Mouse (Mus musculus) megakaryocyte, embryonic 14.5 days (primary cell): Measurements from ENCODE around the gene Idnk. TPM values are rescaled to one million over a fixed set of nuclear protein-coding genes. Genes with fewer than 3 reads are reported as not detected.

ENCODE experiments used
- H3K27me3 ChIP-seq: replicated peaks from 2 replicates; pipeline ENCODE3; 2012; ENCODE audit warnings: inconsistent platforms
- H3K36me3 ChIP-seq: replicated peaks from 2 replicates; pipeline ENCODE3; 2012; ENCODE audit warnings: low read length, inconsistent platforms, mixed read lengths
- H3K4me1 ChIP-seq: 2 replicates; pipeline ENCODE4 v1.6.1; 2012; ENCODE audit warnings: inconsistent platforms
- H3K4me3 ChIP-seq: replicated peaks from 2 replicates; pipeline ENCODE3; 2012; ENCODE audit warnings: moderate library complexity, mild to moderate bottlenecking, inconsistent platforms
- H3K9me3 ChIP-seq: 2 replicates; pipeline ENCODE4 v1.6.1; 2012; ENCODE audit warnings: inconsistent platforms
- FLI1 ChIP-seq: IDR thresholded peaks from 2 replicates; pipeline ENCODE4 v1.6.1; 2012; ENCODE audit warnings: low read length, inconsistent platforms, mixed read lengths
- GATA1 ChIP-seq: IDR thresholded peaks from 3 replicates; pipeline ENCODE4 v1.6.1; 2012; ENCODE audit warnings: mixed read lengths, low read length, inconsistent platforms, borderline replicate concordance
- polyA plus RNA-seq: library from polyadenylated mRNA; stranded (reverse); fragments of >175 nt; gene quantifications from 2 replicates; pipeline ENCODE4 v1.2.3, GENCODE M21; 2012; ENCODE audit warnings: low replicate concordance; ENCODE audit not compliant: insufficient read depth

Gene Idnk
- polyA plus RNA-seq, 1 experiment = 15.6 TPM

GRCm38 (mm10) chr13:58123381-58123780 is 34.1 kb upstream of the Idnk start:
- peaks cover 10% of the 10 kb centered on the region; the same call in 1 of the 2 replicates for H3K4me1 ChIP-seq
- H3K27me3 ChIP-seq = peaks cover 12% of the 10 kb centered on the region
- TF ChIP-seq FLI1 = no peak
- no peak for TF ChIP-seq GATA1
- no peaks in the 10 kb centered on the region for H3K9me3 ChIP-seq
- no peak overlapping the region for H3K4me3 ChIP-seq
- H3K36me3 ChIP-seq = peaks cover 7% of the 10 kb centered on the region

GRCm38 (mm10) chr13:58124278-58124677 is 33.2 kb upstream of the Idnk start:
- H3K36me3 ChIP-seq = peaks cover 7% of the 10 kb centered on the region

GRCm38 (mm10) chr13:58124989-58125388 is 32.5 kb upstream of the Idnk start:
- Histone ChIP-seq H3K4me3 (no peak overlapping the region), H3K36me3 (peaks cover 7% of the 10 kb centered on the region), H3K4me1 (peaks cover 19% of the 10 kb centered on the region), H3K27me3 (peaks cover 4% of the 10 kb centered on the region), H3K9me3 (no peaks in the 10 kb centered on the region)
- TF ChIP-seq GATA1 (no peak), FLI1 (no peak)

More at GRCm38 (mm10) chr13:58124278-58124677, 33.2 kb upstream of the Idnk start:
- H3K9me3 ChIP-seq = no peaks in the 10 kb centered on the region
- H3K4me1 ChIP-seq = peaks cover 12% of the 10 kb centered on the region
- TF ChIP-seq GATA1 (no peak), FLI1 (no peak)
- H3K4me3 ChIP-seq = no peak overlapping the region
- H3K27me3 ChIP-seq = peaks cover 8% of the 10 kb centered on the region

- Histone ChIP-seq H3K4me3 (peak overlapping the region; percentile 99), H3K27me3 (no peaks in the 10 kb centered on the region), H3K4me1 (peaks cover 22% of the 10 kb centered on the region), H3K9me3 (no peaks in the 10 kb centered on the region), H3K36me3 (peaks cover 7% of the 10 kb centered on the region)
- TF ChIP-seq GATA1 = no peak
- no peak for TF ChIP-seq FLI1
These were observed 31.3 kb upstream of the Idnk start for GRCm38 (mm10) chr13:58126126-58126525.

GRCm38 (mm10) chr13:58126862-58127765 is 30.3 kb upstream of the Idnk start:
- Histone ChIP-seq H3K36me3 (peaks cover 7% of the 10 kb centered on the region), H3K27me3 (no peaks in the 10 kb centered on the region), H3K4me3 (peak overlapping the region; percentile 99), H3K9me3 (0 out of 2 replicates have a peak, but pooled peaks cover 1% of the 10 kb centered on the region), H3K4me1 (peaks cover 22% of the 10 kb centered on the region)
- TF ChIP-seq FLI1 (no peak), GATA1 (no peak)

GRCm38 (mm10) chr13:58127766-58128361 is 29.6 kb upstream of the Idnk start:
- peaks cover 7% of the 10 kb centered on the region for H3K36me3 ChIP-seq
- H3K4me3 ChIP-seq = peak overlapping the region; percentile 99
- H3K4me1 ChIP-seq = peaks cover 22% of the 10 kb centered on the region
- peaks cover under 1% of the 10 kb centered on the region for H3K27me3 ChIP-seq
- H3K9me3 ChIP-seq = peaks cover 9% of the 10 kb centered on the region
- TF ChIP-seq GATA1 (no peak), FLI1 (no peak)

GRCm38 (mm10) chr13:58128396-58128767 is 29.1 kb upstream of the Idnk start, which contains the start of gene Hnrnpa0:
TSS of gene Hnrnpa0 (minus strand) at chr13:58128556.
- no peak for TF ChIP-seq FLI1
- no peak for TF ChIP-seq GATA1
- Histone ChIP-seq H3K27me3 (peaks cover 2% of the 10 kb centered on the region), H3K4me3 (peak within 1 kb of the TSS; percentile 99), H3K36me3 (peaks cover 7% of the 10 kb centered on the region), H3K4me1 (peaks cover 22% of the 10 kb centered on the region), H3K9me3 (peaks cover 13% of the 10 kb centered on the region)

- Histone ChIP-seq H3K36me3 (peaks cover 7% of the 10 kb centered on the region), H3K9me3 (peaks cover 17% of the 10 kb centered on the region), H3K4me3 (peak overlapping the region; percentile 99), H3K27me3 (peaks cover 2% of the 10 kb centered on the region), H3K4me1 (peaks cover 20% of the 10 kb centered on the region)
- TF ChIP-seq FLI1 (no peak; the same call in 1 of the 2 replicates), GATA1 (no peak)
These were observed 28.4 kb upstream of the Idnk start for GRCm38 (mm10) chr13:58128768-58129671.

- Histone ChIP-seq H3K9me3 (peaks cover 23% of the 10 kb centered on the region), H3K4me1 (peaks cover 16% of the 10 kb centered on the region), H3K27me3 (peaks cover 6% of the 10 kb centered on the region), H3K36me3 (peaks cover 7% of the 10 kb centered on the region), H3K4me3 (peak overlapping the region; percentile 99)
- TF ChIP-seq FLI1 (no peak), GATA1 (no peak)
These were observed 27.7 kb upstream of the Idnk start for GRCm38 (mm10) chr13:58129687-58130246.
